Mouse (Mus musculus) olfactory bulb, adult 2 months (tissue): ENCODE data around the gene Sftpa1. TPM values are rescaled to one million over a fixed set of nuclear protein-coding genes. Genes with fewer than 3 reads are reported as not detected.

Experiments used
- H3K27ac ChIP-seq: fragments of 200-500 bp; 2 replicates; pipeline ENCODE4 v1.5.1; 2012; ENCODE audit warnings: low read depth, low read length; ENCODE audit not compliant: insufficient read depth
- H3K4me1 ChIP-seq: fragments of 200-500 bp; 2 replicates; pipeline ENCODE4 v1.6.1; 2012; ENCODE audit warnings: low read length; ENCODE audit not compliant: control insufficient read depth, insufficient read depth
- H3K4me3 ChIP-seq: fragments of 200-500 bp; 2 replicates; pipeline ENCODE4 v1.5.1; 2012; ENCODE audit warnings: mild to moderate bottlenecking, low read depth, low read length, moderate library complexity; ENCODE audit not compliant: insufficient read depth
- CTCF ChIP-seq: fragments of 200-500 bp; IDR thresholded peaks from 2 replicates; pipeline ENCODE4 v1.5.1; 2012; ENCODE audit warnings: low read depth, mild to moderate bottlenecking, low read length, moderate library complexity; ENCODE audit not compliant: insufficient read depth
- POLR2A ChIP-seq: fragments of 200-500 bp; IDR thresholded peaks from 2 replicates; pipeline ENCODE4 v1.6.1; 2012; ENCODE audit warnings: mild to moderate bottlenecking, low read depth, low read length, moderate library complexity; ENCODE audit not compliant: insufficient read depth
- WGBS: fragments of 180-500 bp; shearing (Covaris S2); methylation state at CpG from one replicate; pipeline ENCODE4 v1.1.7; 2018; 5-methylcytosine and 5-hydroxymethylcytosine counted together
- polyA plus RNA-seq: library from polyadenylated mRNA; stranded (reverse); fragments of >200 nt; gene quantifications from 2 replicates; pipeline ENCODE4 v1.2.4, GENCODE M21; 2012; ENCODE audit warnings: low replicate concordance; ENCODE audit not compliant: missing spikeins, insufficient read depth, insufficient read length

Gene Sftpa1
- polyA plus RNA-seq, 1 experiment = not detected

DNA sequence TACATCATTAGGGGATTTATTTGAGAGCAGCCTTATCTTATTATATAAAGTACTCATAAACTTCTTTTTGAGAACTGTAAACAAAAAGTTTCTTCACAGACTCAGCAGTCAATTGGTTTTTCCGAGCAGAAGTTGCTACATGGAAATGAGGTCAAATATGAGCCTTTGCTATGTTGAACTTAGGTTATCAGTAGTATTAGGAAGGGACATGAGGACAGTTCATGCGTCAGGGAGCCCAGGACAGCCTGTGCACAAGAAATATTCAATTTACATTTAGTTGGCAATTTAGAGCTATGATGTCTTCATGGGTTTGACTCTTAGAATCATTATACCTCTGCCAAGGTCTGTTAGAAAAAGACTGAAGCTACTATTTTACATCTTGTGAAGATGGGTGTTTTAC is 29.3 kb upstream of the Sftpa1 start:
- no peak for TF ChIP-seq CTCF
- TF ChIP-seq POLR2A = no peak
- Histone ChIP-seq H3K27ac (no peak overlapping the region), H3K4me1 (no peaks in the 10 kb centered on the region), H3K4me3 (no peak overlapping the region)
- 82% methylated on average over 2 of the region's 2 CpGs for WGBS

GRCm38 (mm10) chr14:41104853-41105444 is 26.6 kb upstream of the Sftpa1 start, which contains the start of gene Mat1a:
Gene Mat1a (plus strand): TSS chr14:41105035.
- no peak within 1 kb of the TSS for H3K27ac ChIP-seq
- no peaks in the 10 kb centered on the region for H3K4me1 ChIP-seq
- no peak within 1 kb of the TSS for H3K4me3 ChIP-seq
- no peak for TF ChIP-seq POLR2A
- TF ChIP-seq CTCF = no peak
- 77% methylated on average over 10 of the region's 10 CpGs for WGBS

DNA sequence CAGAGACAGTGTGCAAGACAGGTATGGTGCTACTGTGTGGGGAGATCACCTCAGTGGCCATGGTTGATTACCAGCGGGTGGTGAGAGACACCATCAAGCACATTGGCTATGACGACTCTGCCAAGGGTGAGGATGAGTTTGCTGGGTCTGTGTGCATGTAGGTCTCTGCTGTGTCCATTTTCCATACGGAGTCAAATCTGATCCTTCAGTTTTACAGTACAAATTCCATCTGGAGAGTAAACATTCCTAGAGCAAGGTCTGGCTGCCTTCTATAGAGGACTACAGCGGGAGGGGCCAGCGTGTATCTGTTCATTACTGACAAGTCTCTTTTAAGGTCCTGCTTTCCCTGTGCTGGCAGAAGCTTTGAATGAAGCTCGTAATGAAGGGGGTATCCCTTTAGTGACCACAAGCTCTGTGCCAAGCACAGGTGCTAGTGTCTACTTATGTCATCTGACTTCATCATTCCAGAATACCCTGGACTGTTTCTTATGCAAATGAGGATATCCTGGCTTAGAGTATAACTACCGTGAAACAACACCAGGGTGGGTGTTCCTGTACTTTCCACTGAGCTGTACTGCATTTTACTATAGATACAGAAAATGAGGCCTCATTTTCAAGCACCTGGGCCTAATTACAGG is 20.4 kb upstream of the Sftpa1 start:
- no peaks in the 10 kb centered on the region for H3K4me1 ChIP-seq
- no peak overlapping the region for H3K4me3 ChIP-seq
- no peak overlapping the region for H3K27ac ChIP-seq
- TF ChIP-seq CTCF (no peak), POLR2A (no peak)
- 86% methylated on average over 7 of the region's 7 CpGs for WGBS

DNA sequence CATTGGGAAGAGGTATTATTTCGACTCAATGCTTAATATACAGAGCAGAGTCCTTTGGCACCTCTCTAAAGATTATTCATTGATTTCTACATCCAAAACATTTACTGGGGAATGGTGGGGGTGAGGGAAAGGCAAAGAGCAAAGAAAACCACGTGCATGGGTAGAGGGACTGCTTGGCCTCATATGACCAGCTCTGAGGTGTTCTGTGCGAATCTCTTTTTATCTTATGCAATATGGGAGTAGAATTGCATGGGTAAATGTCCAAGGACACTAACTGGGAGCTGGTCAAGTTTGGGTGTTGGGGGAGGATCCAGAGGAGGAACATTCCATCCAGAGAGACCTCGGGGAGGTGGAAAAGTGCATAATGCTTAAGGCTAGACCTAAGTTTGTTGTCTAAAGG is 18.6 kb upstream of the Sftpa1 start:
- H3K27ac ChIP-seq = no peak overlapping the region
- WGBS = 84% methylated on average over 4 of the region's 4 CpGs

DNA sequence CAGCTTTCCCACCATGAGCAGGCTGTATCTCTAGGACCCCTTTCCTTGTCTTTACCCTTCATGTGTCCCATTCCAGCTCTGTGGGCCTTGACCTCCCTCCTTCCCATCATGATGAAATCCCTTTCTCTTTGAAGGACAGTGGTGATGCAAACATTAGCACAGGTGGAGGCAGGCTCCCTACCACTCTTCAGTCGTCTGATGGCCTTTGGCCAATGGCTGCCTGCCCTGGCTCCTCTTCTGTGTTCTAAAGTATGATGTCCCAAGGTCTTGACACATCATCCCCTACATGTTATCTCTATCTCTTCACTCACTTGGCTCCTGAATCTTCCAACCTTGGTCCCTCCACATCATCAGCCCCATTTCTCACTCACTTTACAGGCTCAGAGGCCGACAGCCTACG is 15.3 kb upstream of the Sftpa1 start:
- 78% methylated on average over 3 of the region's 3 CpGs for WGBS
- no peak for TF ChIP-seq POLR2A
- TF ChIP-seq CTCF = no peak

More for the DNA sequence above, 18.6 kb upstream of the Sftpa1 start:
- TF ChIP-seq POLR2A (no peak), CTCF (no peak)
- Histone ChIP-seq H3K4me1 (no peaks in the 10 kb centered on the region), H3K4me3 (no peak overlapping the region)

GRCm38 (mm10) chr14:41124683-41125082 is 6.9 kb upstream of the Sftpa1 start:
- WGBS = 87% methylated on average over 5 of the region's 5 CpGs
- TF ChIP-seq POLR2A (no peak), CTCF (no peak)
- no peak overlapping the region for H3K4me3 ChIP-seq
- no peaks in the 10 kb centered on the region for H3K4me1 ChIP-seq
- H3K27ac ChIP-seq = no peak overlapping the region

More for the DNA sequence above, 15.3 kb upstream of the Sftpa1 start:
- no peaks in the 10 kb centered on the region for H3K4me1 ChIP-seq
- no peak overlapping the region for H3K27ac ChIP-seq
- no peak overlapping the region for H3K4me3 ChIP-seq

DNA sequence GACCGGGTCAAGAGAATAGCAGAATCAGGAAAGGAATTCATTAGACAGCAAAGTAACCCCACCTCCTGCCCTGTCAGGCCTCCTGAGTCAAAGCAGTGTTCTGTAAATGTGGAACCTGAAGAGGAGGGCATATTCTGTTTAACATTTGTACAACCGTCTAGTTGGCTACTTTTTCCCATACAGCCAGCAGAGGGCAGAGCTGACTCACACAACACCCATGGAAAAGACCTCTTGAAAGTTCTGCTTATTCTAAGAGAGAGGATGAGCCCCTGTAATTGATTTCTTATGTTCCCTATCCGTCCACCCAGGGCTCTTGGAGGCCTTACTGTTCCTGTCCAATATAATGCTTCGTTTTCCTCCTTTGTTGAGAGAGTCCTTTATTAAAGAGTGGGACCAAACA is 3.6 kb upstream of the Sftpa1 start:
- no peak for TF ChIP-seq CTCF
- TF ChIP-seq POLR2A = no peak
- WGBS = 21% methylated on average over 4 of the region's 4 CpGs
- Histone ChIP-seq H3K4me1 (no peaks in the 10 kb centered on the region), H3K4me3 (no peak overlapping the region), H3K27ac (no peak overlapping the region)

DNA sequence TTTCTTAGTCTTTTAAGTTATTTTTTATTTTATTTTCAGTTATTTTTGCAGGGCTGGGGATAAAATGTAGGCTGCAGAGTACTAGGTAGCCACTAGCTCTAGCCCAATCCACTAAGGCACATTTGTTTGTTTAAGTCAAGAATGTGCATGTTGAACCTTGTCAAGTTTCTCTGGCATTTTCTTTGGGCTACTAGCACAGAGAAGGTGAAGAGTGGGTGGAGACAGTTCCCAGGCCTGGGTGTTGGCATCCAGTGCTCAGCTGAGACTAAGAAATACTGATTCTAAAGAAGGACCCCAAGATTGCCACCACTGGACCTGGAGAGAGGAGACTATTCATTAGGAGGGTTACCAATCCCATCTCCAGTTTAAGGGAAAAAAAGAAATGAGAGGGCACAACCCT is 5.4 kb downstream of the Sftpa1 start:
- TF ChIP-seq CTCF = no peak
- TF ChIP-seq POLR2A = no peak
- Histone ChIP-seq H3K27ac (no peak overlapping the region), H3K4me1 (no peaks in the 10 kb centered on the region), H3K4me3 (no peak overlapping the region)

DNA sequence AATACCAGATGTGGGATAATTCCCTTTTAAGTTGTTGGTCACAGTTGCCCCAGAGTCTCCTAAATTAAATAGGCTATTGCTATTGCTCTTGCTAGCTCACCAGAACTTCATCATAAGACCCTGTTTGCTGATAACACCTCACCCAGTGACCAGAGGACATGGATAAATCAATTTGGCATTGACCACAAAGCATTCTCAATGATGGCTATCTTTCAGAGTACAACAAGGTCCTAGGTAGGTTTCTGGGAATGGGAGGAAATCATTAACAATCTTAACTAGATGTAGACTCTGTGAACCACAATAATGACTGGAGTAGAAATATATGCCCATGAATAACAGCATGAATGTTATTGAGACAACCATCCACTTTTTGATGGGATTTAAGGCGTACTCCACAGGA is 9.1 kb downstream of the Sftpa1 start:
- TF ChIP-seq CTCF = no peak
- H3K4me1 ChIP-seq = no peaks in the 10 kb centered on the region
- H3K27ac ChIP-seq = no peak overlapping the region
- WGBS = 85% methylated on average over 1 of the region's 1 CpGs
- H3K4me3 ChIP-seq = no peak overlapping the region
